Mouse (Mus musculus): ENCODE measurements around the gene Sbno2.

- no peak for TF ChIP-seq CTCF (conservative IDR thresholded peaks at IDR 0.05; ENCODE audit: insufficient read depth, insufficient read length, low read depth, low read length)
- no peak for TF ChIP-seq POLR2A (IDR thresholded peaks at IDR 0.05; ENCODE audit: low read depth, low read length)
These were observed 18.5 kb downstream of the Sbno2 start for GRCm38 (mm10) chr10:80086847-80087246.

Measured in kidney, adult 2 months (tissue).